Mouse (Mus musculus) neutrophil, adult 5-6 weeks (primary cell): ENCODE results near the gene Gm44805. TPM values are rescaled to one million over a fixed set of nuclear protein-coding genes. Genes with fewer than 3 reads are reported as not detected.

Experiments used
- ATAC-seq: fragments of 151-379, 151-347 bp; 2 replicates; pipeline ENCODE4 v1.8.0; 2017; ENCODE audit warnings: mild to moderate bottlenecking, moderate TSS enrichment; ENCODE audit not compliant: insufficient number of reproducible peaks, poor library complexity, low FRiP score, severe bottlenecking; ENCODE audit errors: extremely low read depth
- total RNA-seq: library from RNA; stranded (forward); fragments of 200-1000 nt; gene quantifications from 2 replicates; pipeline ENCODE4 v1.2.3, GENCODE M21; 2017

Gm44805 gene
- total RNA-seq, 1 experiment from 2014 or later = not detected

DNA sequence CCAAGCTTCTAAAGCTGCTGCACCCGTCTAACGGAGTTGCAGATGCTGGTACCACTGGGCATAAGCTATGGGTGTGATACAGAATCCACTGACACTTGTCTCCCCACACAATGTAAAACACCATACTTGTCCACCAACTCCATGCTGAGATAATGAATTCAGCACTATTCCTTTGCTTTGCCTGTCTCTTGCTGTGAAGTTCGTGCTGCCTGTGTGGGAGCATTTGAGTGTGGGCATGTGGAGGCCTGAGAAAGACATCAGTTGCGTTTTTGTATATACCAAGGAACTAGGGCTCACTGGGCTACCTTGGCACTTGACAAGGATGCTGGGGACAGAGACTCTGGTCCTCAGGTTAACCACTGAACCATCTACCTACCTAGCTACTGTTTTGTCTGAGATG, 40.0 kb downstream of the Gm44805 start:
- no peak for ATAC-seq

DNA sequence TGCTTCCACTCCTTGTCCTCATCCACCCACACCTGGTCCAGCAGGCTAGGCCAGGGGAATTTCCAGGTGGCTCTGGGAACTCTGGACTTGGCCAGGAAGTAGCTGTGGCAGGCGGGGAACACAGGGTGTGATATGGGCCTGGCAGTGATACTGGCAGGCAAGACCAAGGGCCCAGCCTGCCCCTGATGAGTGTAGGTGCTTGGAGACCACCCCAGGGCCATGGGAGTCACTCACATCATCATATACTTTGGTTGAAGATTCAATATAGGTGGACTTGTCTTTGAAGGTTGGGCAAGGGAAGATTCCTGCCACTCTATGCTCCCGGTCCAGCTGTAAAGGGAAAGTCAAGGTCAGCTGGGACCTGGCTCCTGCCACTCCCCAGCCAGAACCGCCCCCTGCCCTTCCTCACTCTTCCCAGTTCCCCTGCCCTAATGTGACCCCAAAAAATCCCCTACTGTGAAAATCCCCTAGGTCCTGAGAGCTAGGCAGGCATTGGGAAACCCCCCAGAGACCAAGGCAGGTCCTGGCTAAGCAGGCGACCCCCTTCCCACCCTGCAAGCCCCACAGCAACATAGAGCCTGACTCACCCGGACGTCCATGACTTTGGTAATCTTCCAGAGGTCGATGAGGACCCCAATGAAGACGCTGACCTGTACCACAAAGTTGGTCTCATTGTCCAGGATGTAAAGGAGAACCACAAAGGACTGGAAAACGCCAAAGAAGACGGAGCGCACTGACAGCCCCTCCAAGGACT, 46.0 kb downstream of the Gm44805 start:
- no peak for ATAC-seq

DNA sequence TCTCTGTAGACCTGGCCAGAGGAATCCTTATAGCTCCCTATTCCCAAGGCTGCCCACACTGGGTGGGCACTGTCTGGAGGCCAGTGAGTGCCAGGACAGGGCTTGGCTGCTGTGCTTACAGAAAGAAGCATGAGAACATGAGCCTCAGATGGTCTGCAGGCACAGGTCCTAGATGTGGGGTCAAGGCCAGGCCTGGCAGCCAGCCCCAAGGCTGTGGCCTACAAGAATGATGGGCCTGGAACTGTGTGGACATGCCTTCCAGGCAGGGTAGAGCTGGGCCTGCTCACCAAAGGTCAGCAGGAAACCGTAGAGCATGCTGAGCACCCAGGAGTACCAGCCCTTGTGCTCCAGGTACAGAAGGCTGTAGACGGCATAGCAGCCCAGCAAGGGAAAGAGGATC, 46.6 kb downstream of the Gm44805 start:
- ATAC-seq = no peak

DNA sequence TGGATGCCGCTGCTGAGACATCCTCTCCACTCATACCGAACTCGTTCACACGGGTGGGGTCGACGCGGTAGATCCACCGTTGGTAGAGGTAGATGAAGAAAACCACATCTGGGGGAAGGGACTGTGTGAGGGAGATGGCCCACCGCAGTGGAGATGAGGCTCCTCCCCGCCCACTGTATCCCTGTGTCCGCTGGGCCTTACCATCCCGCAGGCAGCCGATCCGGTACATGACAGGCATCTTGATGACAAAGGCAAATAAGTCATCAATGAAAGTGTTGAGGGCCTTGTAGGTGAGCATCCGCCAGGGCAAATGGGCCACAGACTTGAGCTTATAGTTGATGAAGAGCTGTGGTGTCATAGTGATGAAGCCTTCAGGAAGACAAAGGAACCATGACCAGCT, 47.4 kb downstream of the Gm44805 start:
- no peak for ATAC-seq

DNA sequence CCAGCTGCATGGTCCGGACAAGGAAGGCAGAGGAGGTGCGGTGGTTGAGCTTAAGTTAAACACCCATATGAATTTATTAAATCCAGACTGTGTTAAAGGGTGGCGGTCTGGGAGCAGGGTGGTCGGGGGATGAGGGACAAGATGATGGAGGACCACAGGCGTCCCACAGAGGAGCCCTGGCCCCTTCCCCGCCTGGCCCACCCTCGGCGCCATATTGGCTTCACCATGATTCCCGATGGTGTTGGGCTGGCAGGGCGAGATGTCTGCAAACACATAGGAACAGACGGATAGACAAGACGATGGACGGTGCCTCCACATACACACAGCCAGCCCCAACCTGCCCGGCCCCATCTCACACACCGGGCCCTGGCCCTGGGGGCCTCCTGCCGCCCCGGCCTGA, 48.0 kb downstream of the Gm44805 start:
- ATAC-seq = no peak

DNA sequence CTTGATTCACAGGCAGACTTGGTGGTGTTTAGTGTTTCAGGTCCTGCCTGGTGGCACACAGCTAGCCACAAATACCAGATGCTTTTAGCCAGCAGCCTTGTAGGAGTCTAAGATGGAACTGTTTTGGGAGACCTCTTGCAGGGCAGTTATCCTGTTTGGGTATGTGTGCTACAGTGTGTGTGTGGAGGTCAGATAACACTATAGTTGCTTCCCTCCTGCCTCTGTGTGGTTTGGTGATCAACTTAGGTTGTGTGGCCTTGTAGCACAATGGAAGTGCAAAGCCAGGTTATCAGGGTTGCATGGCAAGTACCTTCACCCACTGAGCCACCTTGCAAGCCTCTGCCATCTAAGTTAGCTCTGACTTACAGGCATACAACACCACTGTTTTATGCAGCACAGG, 48.5 kb downstream of the Gm44805 start:
- ATAC-seq = no peak

DNA sequence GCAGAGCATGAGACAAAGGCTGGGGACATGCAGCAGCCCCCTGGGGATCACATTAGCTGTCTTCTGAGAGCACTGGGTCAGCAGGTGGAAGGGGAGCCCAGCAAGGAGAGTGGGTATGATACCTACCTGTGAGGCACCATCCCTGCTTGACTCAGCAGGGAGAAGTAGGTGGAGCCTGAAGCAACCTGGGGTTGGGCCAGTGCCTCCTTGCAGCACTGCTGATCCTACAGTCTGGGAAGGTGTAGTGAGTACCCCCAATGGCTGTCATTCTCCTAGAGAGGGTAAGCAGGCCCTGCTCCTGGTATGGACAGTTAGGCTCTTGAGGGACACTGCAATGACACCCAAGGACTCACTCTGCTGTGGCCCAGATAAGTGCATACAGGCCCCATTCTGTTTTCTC, 48.9 kb downstream of the Gm44805 start:
- ATAC-seq = no peak

DNA sequence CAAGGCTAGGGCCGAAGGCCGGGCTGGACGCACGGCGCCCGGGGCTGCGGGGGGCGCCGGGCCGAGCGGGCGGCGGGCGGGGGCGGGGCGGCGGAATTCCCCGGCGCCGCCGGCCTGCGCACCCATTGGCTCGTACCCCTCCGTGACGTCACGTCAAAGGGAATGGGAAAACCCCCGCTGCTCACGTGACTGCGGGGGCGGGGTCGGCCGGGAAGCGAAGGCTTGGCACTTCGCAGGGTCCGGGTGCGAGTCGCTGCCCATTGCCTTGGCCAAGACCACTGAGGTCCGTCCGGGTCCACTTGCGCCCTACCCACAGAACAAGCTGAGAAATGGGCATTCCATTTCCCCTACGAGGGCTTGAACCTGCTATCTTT, 51.9 kb downstream of the Gm44805 start, which contains the start of gene Relb:
TSS of gene Relb (minus strand) at position 78 of the 374 bp plus-strand sequence.
- no peak for ATAC-seq

DNA sequence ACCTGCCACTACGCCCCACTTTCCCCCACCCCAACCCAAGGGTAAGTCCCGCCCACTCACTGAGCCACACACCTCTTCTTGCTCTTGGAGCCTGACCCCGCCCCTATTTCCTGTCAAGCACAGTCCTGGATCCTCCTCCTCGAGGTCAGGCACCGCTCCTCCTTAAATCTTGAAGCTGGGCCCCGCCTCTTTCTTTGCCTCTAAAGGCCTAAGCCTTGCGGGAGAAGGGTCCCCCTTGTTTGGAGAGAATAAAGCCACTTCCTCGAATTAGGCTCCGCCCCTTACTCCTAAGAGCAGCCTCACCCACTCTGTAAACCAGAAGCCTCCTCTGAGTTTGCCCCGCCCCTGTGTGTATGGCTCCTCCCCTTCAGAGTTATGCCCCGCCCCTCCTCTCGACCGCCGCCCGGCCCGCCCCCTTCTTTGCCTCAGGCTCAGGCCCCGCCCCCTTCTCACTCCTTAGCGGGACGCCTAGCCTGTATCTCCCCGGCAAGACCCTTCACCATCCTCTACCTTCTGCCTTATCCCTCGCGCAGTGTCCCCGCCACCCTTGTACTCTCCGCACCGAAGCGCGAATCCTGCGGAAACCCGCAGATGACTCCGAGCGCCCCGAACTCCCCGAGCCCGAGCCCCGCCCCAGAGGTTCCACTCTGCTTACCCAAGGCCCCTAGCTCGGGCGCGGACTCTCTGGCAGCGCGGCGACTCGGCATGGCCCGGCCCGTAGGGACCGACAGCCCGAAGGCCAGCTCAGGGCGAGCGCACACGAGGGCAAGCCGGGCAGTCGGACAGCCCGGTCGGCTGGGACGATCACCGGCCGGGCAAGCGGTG, 52.5 kb downstream of the Gm44805 start:
- peak; percentile 84 for ATAC-seq

DNA sequence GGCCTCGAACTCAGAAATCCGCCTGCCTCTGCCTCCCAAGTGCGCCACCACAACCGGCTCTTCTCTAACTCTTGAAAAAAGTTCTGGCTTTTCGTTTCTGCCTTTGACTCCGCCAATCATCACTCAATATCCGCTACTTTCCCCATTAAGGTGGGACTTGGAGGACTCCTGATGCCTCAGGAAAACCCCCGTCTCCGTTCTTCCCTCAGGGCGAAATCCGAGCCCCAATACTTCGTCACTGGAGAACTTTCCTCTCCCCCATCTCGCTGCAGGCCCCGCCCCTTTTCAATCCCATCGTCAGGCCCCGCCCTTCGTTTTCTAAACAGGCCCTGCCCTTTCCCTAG, 53.1 kb downstream of the Gm44805 start:
- ATAC-seq = no peak

DNA sequence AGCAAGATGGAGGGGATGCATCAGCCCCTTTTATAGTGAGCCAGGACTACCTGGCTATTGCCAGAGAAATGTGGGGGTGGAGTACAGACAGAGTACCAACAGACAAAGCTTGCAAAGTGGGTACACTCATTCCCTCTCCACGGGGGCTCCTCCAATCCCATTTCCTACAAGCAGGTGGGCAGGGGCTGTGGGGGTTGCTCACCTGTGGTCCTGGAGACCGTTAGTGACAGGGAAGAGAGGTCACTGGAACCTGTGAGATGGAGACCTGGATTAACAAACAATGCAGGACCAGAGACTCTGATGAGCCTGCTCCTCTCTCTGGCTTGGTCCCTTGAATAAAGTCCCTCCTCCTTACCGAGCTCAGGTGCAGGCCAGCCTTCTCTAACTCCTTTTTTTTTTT, 53.5 kb downstream of the Gm44805 start:
- no peak for ATAC-seq

DNA sequence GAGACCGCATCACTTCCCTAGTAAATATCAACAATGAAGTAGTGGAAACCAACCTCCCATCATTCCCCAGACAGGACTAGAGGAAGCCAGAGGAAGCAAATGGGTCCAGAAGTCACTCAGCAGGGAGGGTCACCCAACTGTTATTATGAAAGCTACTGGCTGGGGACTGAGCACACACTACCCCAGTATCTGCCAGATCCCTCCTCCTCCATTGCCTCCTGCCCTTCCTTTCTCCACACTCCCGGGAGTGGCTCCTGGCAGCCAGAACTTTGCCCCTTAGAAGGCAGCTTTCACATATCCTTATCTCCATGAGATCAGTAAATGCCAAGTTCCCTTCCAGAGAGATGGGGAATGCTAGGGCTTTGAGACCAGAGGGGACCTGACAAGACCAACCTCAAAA, 57.8 kb downstream of the Gm44805 start:
- no peak for ATAC-seq

DNA sequence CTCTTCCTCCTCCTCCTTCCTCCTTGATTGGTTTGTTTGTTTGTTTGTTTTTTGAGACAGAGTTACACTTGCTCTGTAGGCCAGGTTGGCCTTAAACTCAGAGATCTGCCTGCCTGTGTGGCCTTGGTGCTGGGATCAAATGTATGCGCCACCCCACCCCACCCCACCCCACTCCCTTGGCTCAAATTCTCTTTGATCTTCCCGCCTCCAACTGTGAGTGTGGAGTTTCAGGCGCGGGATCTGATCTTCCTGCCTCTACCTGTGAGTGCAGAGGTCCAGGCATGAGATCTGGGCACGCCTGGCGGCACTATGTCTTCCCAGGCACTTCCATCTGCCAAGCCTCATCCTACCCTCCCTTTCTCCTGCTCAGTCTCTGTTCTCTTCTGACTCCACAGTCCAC, 59.0 kb downstream of the Gm44805 start:
- ATAC-seq = no peak

Other genes with a start within 250 kb of the Gm44805 start
- gene Mark4, start 222.6 kb downstream of the Gm44805 start, total RNA-seq = 17.2 and 18.0 TPM in 2 replicates
- 0.12 TPM in 1 of 2 replicates, not detected in the other for gene Exoc3l2, start 218.1 kb downstream of the Gm44805 start, total RNA-seq
- 3.9 and 4.4 TPM in 2 replicates for gene Bloc1s3, start 173.1 kb downstream of the Gm44805 start, total RNA-seq
- gene Trappc6a, start 173.0 kb downstream of the Gm44805 start, total RNA-seq = 8.7 and 14.3 TPM in 2 replicates
- gene Nkpd1, start 163.6 kb downstream of the Gm44805 start, total RNA-seq = not detected in 2 replicates
- gene Ppp1r37, start 118.3 kb downstream of the Gm44805 start, total RNA-seq = 29.9 and 31.1 TPM in 2 replicates
- gene Zfp296, start 104.1 kb downstream of the Gm44805 start, total RNA-seq = 8.7 and 11.6 TPM in 2 replicates
- 44.1 and 49.8 TPM in 2 replicates for gene Gemin7, start 103.8 kb downstream of the Gm44805 start, total RNA-seq
- gene Clasrp, start 76.9 kb downstream of the Gm44805 start, total RNA-seq = 97.9 and 108 TPM in 2 replicates
- gene Relb, start 52.0 kb downstream of the Gm44805 start, total RNA-seq = 37.0 and 41.1 TPM in 2 replicates
- gene Clptm1, start 16.4 kb downstream of the Gm44805 start, total RNA-seq = 45.9 and 51.4 TPM in 2 replicates
- 14.0 and 17.5 TPM in 2 replicates for gene Apoc2, start 3.5 kb downstream of the Gm44805 start, total RNA-seq
- gene Apoc4, start 56 bp upstream of the Gm44805 start, total RNA-seq = 0.23 TPM in 1 of 2 replicates, not detected in the other
- gene Apoc1, start 11.2 kb upstream of the Gm44805 start, total RNA-seq = 2.7 and 12.5 TPM in 2 replicates
- gene Apoe, start 17.8 kb upstream of the Gm44805 start, total RNA-seq = 399 and 429 TPM in 2 replicates
- 22.2 and 22.3 TPM in 2 replicates for gene Tomm40, start 34.0 kb upstream of the Gm44805 start, total RNA-seq
- 0.23 TPM in 1 of 2 replicates, not detected in the other for gene Nectin2, start 69.1 kb upstream of the Gm44805 start, total RNA-seq
- not detected in 2 replicates for gene Bcam, start 89.6 kb upstream of the Gm44805 start, total RNA-seq
- 1.4 and 3.6 TPM in 2 replicates for gene Cblc, start 115.4 kb upstream of the Gm44805 start, total RNA-seq
- 59.9 and 60.2 TPM in 2 replicates for gene Bcl3, start 141.3 kb upstream of the Gm44805 start, total RNA-seq
- gene Gm19345, start 170.6 kb upstream of the Gm44805 start, total RNA-seq = 1.6 TPM in 1 of 2 replicates, not detected in the other
- 3.3 and 5.2 TPM in 2 replicates for gene Ceacam16, start 179.9 kb upstream of the Gm44805 start, total RNA-seq
- 0.47 TPM in 1 of 2 replicates, not detected in the other for gene Ceacam19, start 206.5 kb upstream of the Gm44805 start, total RNA-seq
- 6.8 and 9.2 TPM in 2 replicates for gene Pvr, start 239.7 kb upstream of the Gm44805 start, total RNA-seq